Mouse (Mus musculus) layer of hippocampus, postnatal 36 days (tissue): ENCODE measurements around the gene Gm17631. TPM values are rescaled to one million over a fixed set of nuclear protein-coding genes. Genes with fewer than 3 reads are reported as not detected.
"Not testable (repeated sequence)": the region's sequence is repeated elsewhere in the genome, so short reads cannot be mapped to it uniquely, and the experiment has no call there.

ENCODE experiments used
- DNase-seq, 2 experiments: peaks; one replicate each; pipeline ENCODE4 v3.0.0; 2022
- total RNA-seq, 2 experiments: library from RNA; stranded (reverse); gene quantifications; 2 replicates each; pipeline ENCODE4 v1.2.3; 2021

The Gm17631 gene
- not detected for total RNA-seq

DNA sequence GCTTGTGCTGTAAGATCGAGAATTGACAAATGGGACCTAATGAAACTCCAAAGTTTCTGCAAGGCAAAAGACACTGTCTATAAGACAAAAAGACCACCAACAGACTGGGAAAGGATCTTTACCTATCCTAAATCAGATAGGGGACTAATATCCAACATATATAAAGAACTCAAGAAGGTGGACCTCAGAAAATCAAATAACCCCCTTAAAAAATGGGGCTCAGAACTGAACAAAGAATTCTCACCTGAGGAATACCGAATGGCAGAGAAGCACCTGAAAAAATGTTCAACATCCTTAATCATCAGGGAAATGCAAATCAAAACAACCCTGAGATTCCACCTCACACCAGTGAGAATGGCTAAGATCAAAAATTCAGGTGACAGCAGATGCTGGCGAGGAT lies at the start of gene Gm17631:
Gene Gm17631 (plus strand): TSS at position 301 of the 400 bp plus-strand sequence.
- not testable (repeated sequence) for DNase-seq

DNA sequence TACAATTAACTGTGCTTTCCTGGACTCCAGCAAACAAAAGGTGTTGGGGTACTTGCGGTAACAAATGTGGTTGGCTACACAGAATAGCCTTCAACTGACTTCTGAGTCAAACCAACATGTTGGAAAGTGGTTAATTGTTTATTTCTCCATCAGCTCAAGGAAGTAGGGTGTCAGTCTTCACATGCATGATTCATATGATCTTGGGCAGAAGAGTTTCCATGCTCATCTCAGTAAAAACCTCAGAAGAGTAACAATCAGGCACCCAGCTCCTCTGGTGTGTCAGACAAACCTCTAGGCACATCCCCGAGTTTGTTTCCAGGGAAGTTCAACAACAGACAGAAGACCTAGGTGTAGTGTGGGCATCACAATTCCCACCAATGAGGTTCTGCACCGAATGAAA lies 44.7 kb upstream of the Gm17631 start:
- DNase-seq, result no peak

DNA sequence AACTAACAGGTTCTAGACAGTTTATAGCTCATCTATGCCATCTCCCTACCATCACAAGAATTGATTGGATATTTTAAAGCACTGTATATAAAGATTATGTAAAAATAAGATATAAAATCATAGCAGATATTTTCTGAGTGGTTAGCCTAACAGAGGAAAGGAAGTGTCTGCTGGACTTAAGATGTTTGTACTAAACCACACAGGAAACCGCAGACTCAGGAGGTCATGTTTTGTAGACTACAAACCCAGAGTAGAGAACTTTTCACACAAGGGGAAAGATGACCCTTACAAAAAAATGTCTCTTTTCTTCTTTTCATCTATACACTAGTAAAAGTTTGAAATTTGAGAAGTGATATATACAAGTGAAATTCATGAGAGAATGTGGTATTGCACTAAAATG lies 38.4 kb upstream of the Gm17631 start:
- no peak for DNase-seq

GRCm38 (mm10) chr6:129825559-129825958 lies 36.9 kb upstream of the Gm17631 start:
- DNase-seq, result no peak

- DNase-seq, result no peak
Measured at GRCm38 (mm10) chr6:129876549-129876948, 14.1 kb downstream of the Gm17631 start, which contains the start of gene Klra17. Klra17 (minus strand) TSS chr6:129876672.

DNA sequence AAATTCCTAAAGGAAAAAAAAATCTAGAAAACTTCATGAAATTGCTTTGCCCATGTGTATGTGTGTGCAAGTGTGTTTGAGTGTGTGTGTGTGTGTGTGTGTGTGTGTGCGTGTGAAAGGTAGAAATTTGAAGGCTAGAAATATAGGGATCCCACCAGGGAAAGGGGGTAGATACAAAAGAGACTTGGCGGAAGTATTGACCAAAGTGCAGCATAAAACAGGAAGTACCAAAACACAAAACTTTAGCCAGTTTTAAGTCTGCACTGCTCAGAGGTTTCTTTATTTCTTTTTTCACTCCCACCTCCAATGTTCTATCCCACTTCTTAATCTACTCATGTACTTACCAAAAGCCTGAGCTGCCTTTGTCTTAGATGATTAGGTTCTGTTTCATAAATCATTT lies 20.1 kb downstream of the Gm17631 start:
- DNase-seq, result no peak

Other genes starting within 250 kb of the Gm17631 start
- not detected for gene Klrk1, start 238.8 kb upstream of the Gm17631 start, total RNA-seq
- gene Klrc3, start 219.3 kb upstream of the Gm17631 start, total RNA-seq, result not detected
- gene Klrc2, start 202.0 kb upstream of the Gm17631 start, total RNA-seq, result not detected
- not detected for gene Klrc1, start 183.7 kb upstream of the Gm17631 start, total RNA-seq
- gene Klri1, start 145.5 kb upstream of the Gm17631 start, total RNA-seq, result not detected
- not detected for gene Klri2, start 122.2 kb upstream of the Gm17631 start, total RNA-seq
- gene Gm156, start 78.4 kb upstream of the Gm17631 start, total RNA-seq, result not detected
- not detected for gene Klra17, start 14.0 kb downstream of the Gm17631 start, total RNA-seq
- not detected for gene Klra5, start 55.0 kb downstream of the Gm17631 start, total RNA-seq
- gene Klra6, start 164.3 kb downstream of the Gm17631 start, total RNA-seq, result not detected
- gene Klra4, start 204.6 kb downstream of the Gm17631 start, total RNA-seq, result not detected